Mouse (Mus musculus): Measurements from ENCODE around the gene Nckipsd.

GRCm38 (mm10) chr9:108795281-108795680, 12.9 kb upstream of the Nckipsd start:
- TF ChIP-seq POLR2A (IDR thresholded peaks at IDR 0.05; ENCODE audit: insufficient read length, low read depth) (no peak), E2F4 (IDR thresholded peaks at IDR 0.05; ENCODE audit: insufficient read depth) (no peak), MAX (IDR thresholded peaks at IDR 0.05; ENCODE audit: low read depth) (no peak), CEBPB (IDR thresholded peaks at IDR 0.05; ENCODE audit: insufficient read depth, poor library complexity, severe bottlenecking) (no peak)
